Mouse (Mus musculus) spleen, adult 12 weeks (tissue): ENCODE results near the gene Coro2b.
A peak's percentile ranks its signal among the peaks of the same experiment; 100 is the strongest.
"Not testable (repeated sequence)": the region's sequence is repeated elsewhere in the genome, so short reads cannot be mapped to it uniquely, and the experiment has no call there.

Experiments
- DNase-seq: peaks from one replicate; pipeline ENCODE4 v3.0.0; 2022; ENCODE audit warnings: low spot score

The Coro2b gene

DNA sequence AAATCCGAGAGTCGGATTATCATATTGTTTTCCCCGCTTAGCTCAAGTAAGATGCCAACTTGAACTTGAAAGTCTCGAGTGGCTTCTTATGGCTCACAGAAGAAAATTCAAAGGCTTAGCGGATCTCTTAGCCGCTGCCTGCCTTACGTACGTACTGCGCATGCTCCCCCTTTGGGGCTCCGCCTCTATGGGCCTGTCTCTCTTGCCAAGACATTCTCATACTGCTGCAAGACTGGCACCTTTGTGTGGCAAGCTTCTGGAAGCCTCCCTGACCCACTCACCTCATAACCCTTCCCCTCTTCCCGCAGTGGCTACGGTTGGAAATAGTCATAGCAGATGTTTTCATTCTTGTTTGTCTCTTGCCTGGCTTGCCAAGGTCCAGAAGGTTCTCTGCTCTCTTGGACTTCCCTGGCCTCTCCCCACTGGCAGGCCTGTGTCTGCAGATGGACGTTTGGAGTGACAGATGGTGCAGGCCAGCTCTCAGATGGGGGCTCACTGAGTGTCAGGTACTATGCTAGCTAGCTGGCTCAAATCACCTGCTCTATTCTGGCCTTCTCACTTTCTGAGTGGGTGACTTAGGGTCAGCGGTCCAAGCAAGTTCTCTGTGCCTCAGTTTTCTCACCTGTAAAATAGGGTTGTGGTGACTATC lies 65.2 kb downstream of the Coro2b start:
- DNase-seq: no peak

DNA sequence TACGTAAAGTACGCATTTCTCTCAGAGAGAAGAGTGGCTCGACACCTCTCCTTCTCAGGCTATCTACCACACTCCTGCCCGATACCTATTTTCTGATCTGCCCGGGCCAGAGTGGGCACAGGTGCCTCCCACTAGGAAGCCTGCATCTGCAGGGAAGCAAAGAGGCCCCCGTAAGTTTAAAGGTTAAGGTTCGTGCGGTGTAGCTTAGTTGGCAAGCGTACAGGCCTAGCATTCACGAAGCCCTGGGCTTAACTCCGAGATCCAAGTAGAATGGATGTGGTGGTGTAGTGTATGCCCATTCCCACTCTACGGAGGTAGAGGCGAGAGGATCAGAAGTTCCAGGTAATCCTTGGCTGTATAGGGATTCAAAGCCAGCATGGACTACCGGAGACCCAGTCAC lies 65.8 kb downstream of the Coro2b start:
- DNase-seq: no peak

DNA sequence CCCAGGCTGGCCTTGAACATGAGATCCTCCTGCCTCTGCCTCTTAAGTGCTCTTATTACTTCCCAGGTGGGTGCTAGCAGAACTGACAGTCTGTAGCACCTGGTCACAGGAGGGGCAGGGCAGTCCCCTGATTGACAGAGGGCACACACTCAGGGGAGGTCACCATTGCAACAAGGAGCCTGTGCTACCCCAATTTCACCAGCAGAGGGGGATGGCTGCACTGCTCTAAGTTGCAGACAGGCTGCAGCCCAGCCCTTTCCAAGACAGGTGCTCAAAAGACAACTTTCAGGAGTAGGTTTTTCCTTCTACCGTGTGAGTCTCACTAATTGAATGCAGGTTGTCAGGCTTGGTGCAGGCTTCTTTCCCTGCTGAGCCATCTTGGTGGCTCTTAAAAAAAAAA lies 66.4 kb downstream of the Coro2b start:
- peak; percentile 25 for DNase-seq

DNA sequence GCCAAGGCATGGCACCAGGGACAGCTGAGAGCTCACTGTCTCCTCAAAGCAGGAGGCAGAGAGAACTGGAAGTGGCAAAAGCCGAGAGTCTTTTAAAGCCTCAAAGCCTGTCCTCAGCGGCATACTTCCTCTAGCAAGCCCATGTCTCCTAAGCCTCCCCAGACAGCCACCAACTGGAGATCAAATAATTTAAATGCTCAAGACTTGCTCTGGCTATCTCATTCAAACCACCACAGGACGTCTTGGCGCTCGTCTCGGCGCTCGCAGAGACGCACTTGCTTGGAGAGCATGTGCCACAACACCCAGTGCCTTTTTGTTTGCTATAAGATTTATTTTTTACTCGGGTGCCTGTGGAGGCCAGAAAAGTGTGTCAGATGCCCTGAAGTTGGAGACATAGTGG lies 67.1 kb downstream of the Coro2b start:
- DNase-seq: no peak

DNA sequence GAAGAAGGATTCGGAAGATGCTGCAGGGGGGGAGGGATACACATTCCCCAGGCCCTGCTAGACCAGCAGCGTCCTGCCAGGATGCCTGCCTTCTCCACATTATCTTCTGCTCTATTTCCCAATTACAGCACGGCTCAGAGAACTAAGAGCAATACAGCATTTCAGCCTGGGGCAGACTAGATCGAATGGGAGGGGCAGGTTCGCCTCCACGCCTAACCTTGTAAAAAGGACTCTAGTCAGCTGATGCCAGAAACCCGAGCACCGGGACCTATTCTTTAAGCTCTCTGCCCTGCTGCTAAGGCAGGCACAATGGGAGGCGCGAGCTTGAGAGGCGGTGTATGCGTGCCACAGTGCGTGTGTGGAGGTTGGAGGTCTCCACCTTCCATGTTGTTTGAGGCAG lies 67.7 kb downstream of the Coro2b start:
- DNase-seq: no peak

DNA sequence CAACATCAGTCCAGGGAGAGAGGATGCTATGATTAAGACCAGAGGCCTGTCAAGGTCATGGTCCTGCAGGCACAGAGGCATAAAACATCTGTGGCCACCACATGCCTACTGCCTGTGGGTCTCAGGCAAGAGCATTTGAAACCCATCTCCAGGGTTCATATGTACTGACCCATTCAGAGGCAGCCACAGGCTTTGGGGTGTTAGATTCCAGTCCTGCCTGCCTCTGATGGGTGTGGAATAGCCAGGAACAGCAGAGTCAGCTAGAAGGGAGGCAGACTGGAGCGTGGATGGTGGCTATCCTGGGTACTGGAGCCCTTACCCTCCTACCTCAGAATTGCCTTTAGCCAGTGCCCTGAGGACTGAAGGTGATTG lies 69.4 kb downstream of the Coro2b start:
- no peak for DNase-seq

DNA sequence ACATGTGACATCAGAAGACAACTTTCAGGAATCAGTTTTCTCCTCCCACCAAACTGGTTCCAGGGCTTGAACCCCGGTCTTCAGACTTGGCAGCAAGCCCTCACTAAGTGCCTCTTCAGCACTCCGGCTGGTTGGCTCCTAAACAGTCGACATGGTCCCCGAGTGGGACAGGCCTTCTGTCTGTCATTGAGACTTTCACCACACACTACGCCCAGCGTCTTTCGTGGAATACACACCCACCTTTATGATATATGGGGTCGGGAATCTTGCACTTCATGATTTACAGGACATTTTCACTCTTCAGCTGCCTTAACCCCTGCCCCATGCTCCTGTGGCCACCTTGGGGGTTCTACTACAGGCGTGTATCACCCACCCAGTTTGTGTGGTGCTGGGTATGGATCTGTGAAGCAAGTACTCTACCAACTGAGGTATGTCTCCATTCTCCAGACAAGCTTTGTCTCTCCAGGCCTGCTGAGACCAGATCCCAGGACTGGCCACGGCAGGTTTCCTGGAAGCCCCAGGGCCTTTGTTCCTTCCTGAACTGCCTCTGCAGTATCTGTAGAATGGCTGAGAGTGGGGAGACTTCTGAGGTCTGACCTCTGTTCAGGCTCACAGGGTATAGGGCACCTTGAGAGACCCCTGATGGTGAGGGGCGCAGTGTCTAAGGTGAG lies 70.0 kb downstream of the Coro2b start:
- no peak for DNase-seq

DNA sequence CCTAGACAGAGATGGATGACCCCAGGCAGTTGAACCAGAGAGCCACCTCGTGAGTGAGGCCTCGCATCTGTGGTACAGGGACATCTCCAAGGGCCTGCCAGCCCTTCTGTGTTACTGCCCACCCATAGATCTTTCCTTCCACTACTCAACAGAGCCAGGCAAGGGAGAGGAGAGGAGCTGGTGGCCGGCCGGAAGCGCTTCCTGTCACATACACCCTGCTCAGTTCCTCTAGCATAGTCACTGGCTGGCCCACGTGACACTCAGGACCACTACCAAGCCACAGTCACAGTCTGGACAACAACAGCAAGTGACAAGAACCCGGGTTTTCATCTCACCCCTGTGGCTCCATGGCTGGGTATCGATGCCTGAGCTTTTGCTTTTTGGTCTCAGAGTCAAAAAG lies 70.8 kb downstream of the Coro2b start:
- DNase-seq: no peak

DNA sequence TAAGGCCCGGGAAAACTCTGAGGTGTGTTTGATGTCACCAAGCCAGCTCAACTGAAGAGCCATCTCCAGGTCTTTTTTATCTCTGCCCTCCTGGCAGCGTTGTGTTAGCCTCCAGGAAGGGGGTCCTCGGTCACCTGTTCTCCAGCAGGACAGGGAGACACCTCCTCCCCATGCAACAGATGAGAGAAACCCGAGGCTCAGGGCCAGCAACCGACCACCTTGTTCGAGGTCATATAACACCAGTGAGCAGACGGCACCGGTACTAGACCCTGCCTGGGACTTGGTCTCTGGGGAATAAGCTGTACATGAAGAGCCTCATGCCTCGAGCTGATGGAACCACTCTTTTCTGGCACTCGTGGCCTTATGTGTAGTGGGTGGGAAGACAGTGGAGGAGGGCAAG lies 72.1 kb downstream of the Coro2b start:
- no peak for DNase-seq

DNA sequence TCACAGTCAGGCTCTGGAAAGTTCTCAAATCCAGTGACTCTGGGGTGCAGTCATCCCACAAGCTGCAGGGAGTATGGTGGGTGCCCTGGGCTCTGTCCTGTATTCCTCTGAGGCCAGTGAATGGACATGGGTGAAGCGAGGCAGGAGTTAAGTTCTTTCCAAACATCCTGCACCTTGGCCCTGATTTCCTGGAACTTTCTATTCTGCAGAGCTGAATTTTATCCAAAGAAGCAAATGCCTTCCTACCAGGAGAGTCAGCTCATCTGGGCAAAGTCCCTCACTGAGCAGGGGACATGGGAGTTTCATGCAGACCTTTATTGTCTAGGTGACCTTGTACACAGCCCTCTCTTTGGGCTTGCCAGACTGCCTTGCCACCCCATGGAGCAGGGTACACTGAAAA lies 75.1 kb downstream of the Coro2b start:
- no peak for DNase-seq

DNA sequence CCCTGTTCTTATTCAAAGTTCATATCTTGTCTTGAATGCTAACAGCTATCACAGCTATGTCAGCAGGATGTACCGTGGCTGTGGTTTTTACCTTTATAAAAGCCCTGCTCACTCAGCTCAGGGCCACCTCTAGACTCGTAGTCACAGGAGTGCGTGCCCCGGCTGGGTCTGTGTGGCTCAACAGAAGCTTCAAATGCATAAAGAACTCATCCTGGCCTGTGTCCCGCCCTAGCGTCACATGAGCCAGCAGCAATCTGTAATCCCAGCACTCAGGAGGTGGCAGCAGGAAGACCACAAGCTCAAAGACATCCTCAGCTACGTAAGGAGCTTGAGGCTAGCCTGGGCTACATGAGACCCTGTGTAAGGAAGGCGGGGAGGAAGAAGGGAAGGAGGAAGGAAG lies 75.7 kb downstream of the Coro2b start:
- DNase-seq: no peak

DNA sequence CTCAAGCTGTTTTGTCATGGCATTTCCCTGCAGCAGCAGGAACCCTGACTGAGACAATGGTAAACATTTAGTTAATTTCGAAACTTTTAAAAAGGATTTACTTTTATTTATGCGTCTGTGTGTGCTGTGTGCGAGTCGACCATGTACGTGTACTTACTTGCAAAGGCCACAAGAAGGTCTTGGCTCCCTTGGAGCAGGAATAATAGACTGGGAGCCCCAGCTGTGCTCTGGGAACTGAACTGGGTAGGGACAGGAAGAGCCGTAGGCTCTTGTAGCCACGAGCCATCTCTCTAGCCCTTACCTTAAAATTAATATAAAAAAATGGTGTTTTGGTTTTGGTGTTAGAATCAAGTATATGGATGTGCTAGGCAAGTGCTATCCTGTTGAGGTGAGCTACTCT lies 76.8 kb downstream of the Coro2b start:
- no peak for DNase-seq

DNA sequence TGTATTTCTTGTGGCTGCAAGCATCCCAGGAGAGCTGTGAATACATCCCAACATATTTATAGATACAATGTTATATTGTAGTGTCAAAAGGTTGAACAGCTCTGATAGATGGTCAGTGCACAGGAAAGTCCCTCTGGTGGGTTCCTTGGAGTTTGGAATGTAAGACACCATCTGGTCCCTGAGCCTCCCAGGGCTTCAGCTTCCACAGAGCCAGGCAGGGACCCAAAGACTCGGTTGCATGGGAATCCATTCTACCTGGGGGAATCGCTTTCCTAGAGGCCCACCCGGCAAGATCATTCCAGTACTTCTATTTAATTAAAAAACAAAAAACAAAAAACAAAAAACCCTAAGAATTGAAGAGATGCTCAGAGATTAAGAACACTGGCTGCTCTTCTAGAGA lies 78.4 kb downstream of the Coro2b start:
- DNase-seq: no peak

DNA sequence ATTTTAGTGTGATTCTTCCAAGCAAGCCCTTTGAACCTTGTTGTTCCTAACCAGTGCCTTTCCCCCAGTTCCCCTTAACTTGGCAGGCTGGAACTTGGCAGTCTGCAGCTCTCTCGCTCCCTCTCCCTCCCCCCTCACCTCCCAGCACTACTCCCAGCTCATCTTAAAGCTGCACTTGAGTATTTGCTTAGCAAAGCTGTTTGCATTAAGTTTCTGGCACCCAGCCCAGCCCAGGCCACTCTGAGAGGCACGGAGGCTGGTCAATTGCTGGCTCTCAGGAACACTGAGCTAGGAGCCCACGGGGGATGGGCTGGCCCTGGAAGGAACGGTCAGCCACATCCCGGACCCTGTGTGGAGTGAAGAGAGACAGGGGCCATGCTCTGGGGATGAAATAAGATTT lies 80.8 kb downstream of the Coro2b start:
- no peak for DNase-seq

DNA sequence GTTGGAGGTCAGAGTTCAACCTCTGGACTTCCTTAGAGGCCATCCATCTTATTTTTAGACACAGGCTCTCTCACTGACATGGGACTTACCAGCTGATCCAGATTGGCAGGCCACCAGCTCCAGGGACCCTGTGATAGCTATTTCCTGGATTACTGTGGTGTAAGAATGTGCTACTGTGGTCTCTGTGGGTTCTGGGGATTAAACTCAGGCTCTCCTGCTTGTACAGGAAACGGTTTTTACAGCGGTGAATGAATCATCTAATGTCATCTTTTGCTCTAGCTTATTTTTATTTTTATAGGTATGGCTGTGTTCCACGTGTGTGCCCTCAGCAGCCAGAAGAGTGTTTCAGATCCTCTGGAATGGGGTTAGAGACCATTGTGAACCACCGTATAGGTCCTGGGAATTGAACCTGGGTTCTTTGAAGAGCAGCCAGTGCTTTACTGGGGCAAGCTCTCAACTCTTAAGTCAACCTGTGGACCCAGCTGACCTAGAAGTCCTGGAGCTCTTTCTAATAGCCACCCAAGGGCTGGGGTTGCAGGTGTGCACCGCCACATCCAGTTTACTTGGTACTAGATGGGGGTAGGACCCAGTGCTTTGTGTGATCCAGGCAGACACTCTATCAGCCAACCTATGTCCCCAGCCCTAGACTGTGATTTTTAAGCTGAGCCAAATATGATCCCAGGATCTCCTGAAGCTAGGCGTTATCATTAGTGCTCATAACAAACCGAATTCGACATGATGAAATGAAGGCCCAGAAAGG lies 81.5 kb downstream of the Coro2b start:
- no peak for DNase-seq

DNA sequence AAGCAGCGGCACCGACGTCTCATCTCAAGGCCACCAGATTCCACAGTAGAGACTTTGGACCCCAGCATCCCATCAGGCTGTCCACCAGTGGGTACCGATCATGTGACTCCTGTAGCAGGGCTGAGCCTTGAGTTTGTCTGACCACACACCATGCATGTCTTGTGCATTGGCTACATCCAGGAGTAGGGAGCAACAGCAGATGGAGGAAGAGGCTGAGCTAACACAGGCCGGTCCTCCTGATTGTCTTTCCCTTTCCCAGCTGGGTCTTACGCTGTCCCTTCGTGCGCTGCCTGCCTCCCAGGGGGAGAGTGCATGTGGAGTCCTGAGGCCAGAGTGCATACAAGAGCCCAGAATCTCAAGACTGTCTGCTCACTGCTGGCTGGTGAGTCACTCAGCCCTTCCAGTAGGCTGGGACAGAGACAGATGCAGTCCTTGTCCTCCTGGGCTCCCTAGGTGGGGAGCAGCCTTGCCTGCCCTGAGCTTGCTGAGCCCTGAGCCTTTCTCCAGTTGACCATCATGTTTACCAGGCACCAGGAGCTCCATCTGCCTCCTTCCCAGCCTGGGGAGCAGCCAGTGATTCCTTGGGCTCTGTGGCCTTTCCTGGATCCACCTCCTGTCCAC lies 84.4 kb downstream of the Coro2b start:
- DNase-seq: no peak

DNA sequence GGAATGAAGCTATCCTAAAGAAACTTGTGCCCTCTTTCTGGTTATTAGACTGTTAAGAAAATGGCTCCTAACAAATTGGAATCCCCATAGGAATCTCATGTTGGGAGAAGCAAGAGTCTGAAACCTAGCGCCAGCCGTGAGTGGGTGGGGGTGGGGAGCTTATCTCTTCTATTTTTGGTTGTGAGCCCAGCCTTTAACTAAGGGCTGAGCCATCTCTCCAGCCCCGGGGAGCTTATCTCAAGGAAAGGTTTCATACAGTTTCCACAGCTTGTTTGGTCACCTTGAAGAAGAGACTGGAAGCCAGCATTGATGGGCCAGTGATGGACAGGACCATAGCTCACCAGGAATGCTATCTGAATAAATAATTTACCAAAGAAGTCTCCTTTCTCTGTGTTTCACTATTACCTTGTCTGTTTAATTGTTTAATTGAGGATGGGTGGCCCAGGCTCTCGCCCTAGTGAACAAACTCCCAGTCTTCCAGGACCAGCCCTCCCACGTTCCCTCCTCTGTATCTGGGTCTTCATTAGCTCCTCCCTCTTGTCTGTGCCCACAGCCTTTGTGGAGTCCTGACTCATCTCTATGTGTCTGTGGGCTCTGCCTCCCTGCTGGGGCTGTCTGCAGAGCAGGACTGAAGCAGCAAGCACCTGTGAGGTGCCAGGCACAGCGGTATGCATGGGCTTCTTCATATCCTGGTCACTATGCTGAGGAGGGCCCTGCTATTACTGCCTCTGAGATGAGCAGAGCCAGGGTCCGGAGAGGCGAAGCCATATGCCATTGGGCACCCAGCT lies 85.1 kb downstream of the Coro2b start:
- DNase-seq: no peak

DNA sequence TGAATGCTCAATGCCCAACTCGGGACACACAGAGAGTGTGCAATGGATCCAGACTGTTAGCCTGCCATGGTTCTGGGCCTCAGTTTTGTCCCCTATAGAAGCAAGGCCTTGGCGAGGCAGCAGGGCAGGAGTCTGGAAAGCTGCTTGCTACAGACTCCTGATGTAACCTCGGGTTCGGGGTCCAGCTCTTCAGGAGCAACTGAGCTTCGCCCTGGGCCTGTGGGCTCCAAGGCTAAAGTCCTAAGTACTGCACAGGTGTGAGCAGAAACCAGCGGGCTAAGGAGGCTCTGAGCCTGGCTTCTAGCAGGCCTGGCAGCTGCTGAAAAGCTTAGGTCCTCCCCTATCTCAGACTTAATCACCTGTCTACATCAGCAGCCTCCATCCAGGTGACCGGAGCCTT lies 86.0 kb downstream of the Coro2b start:
- no peak for DNase-seq

DNA sequence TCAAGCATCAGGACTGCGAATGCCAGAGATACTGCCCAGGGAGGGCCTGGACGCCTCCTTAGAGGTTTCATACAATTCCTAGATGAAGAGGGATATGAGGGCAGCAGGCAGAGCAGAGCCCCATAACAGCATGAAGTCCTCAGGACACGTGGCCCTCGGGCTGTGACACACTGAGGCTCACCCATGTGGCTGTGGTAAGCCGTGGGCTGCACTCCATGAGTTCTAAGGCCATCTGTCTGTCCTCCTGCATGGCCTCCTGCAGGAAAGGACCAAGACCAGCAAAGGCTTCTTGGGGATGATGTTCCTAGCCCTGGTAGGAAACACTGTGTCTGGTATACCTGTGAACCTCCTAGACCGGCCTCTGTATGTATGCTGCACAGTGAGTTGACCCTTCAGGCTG lies 86.5 kb downstream of the Coro2b start:
- no peak for DNase-seq

DNA sequence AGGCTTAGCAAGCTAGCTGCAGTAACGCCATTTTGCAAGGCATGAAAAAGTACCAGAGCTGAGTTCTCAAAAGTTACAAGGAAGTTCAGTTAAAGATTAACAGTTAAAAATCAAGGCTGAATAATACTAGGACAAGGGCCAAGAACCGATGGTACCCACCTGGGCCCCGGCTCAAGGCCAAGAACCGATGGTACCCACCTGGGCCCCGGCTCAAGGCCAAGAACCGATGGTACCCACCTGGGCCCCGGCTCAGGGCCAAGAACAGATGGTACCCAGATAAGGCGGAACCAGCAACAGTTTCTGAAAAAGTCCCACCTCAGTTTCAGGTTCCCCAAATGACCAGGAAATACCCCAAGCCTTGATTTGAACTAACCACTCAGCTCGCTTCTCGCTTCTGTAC lies 89.5 kb downstream of the Coro2b start:
- not testable (repeated sequence) for DNase-seq

DNA sequence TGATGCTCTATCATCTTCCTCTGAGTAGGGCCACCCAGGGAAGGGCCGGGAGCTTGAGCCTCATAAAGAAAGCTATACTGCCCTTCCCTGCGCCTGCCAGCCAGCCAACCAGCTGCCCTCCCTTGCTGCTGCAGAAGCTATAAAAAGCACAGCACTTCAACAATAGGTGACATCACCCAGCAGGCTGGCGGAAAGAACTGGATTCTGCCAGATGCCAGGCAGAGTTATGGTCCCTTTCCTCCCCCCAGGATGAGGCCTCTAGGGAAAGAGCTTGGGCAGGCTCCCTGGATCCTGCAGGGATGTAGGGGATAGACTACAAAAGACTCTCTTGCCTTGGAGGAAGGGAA lies 98.1 kb downstream of the Coro2b start:
- no peak for DNase-seq

DNA sequence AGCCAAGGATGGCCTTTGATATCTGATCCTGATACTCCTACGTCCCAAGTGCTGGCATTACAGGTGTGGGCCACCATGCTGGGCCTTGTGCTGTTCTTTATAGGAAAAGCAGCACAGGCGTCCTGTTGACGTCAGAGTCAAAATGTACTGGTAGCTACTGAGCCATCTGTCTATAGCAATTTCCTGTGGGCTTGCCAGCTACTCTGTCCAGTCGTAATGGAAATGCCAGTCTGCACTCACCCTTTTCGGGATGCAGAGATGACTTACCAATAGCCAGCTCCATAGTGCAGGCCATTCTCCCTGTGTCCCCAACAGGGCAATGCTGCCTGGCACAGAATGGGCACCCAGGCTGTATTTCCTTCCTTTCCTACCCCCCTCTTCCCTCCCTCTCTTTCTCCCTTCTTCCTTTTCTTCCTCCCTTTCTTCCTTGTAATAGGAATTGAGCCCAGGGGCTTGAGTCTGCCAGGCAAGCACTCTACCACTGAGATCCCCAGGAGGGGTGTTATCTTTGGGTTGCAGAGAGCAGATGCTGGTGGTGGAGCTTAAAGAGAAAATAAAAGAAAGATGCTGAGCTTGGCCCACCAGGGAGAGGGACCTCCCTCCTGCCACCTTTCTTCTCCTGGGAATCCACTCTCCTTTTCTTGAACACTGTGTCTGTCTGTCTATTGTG lies 98.6 kb downstream of the Coro2b start:
- DNase-seq: no peak
